Mouse (Mus musculus): ENCODE data around the gene Olfr1283. TPM values are rescaled to one million over a fixed set of nuclear protein-coding genes. Genes with fewer than 3 reads are reported as not detected.
"Not testable (repeated sequence)": the region's sequence is repeated elsewhere in the genome, so short reads cannot be mapped to it uniquely, and the experiment has no call there.

The Olfr1283 gene
- not detected for polyA plus RNA-seq (2017; shearing (Covaris generic))

GRCm38 (mm10) chr2:111366490-111366889 is at the start of gene Olfr1283:
TSS of gene Olfr1283 (plus strand) at chr2:111366790.
- ATAC-seq, result no peak

- ATAC-seq, result no peak
Measured at GRCm38 (mm10) chr2:111326220-111326619, 40.4 kb upstream of the Olfr1283 start, which contains the start of gene Olfr1281. TSS of gene Olfr1281 (plus strand) at chr2:111326520.

- ATAC-seq, result not testable (repeated sequence)
Measured at GRCm38 (mm10) chr2:111333721-111334120, 32.9 kb upstream of the Olfr1283 start.

GRCm38 (mm10) chr2:111335976-111336375 is 30.6 kb upstream of the Olfr1283 start, which contains the start of gene Olfr1282:
TSS of gene Olfr1282 (minus strand) at chr2:111336076.
- no peak for ATAC-seq

GRCm38 (mm10) chr2:111375222-111375621 is 8.6 kb downstream of the Olfr1283 start, which contains the start of gene Olfr1284:
TSS of gene Olfr1284 (plus strand) at chr2:111375522.
- ATAC-seq, result no peak

Other genes starting within 250 kb of the Olfr1283 start
- not detected for gene Gm15130, start 213.9 kb upstream of the Olfr1283 start, polyA plus RNA-seq (2017; shearing (Covaris generic))
- gene 4930430A15Rik, start 137.2 kb upstream of the Olfr1283 start, polyA plus RNA-seq (2017; shearing (Covaris generic)), result not detected
- gene Olfr1275, start 131.5 kb upstream of the Olfr1283 start, polyA plus RNA-seq (2017; shearing (Covaris generic)), result not detected
- not detected for gene Olfr1276, start 112.3 kb upstream of the Olfr1283 start, polyA plus RNA-seq (2017; shearing (Covaris generic))
- gene Olfr1277, start 92.7 kb upstream of the Olfr1283 start, polyA plus RNA-seq (2017; shearing (Covaris generic)), result not detected
- gene Olfr1278, start 76.7 kb upstream of the Olfr1283 start, polyA plus RNA-seq (2017; shearing (Covaris generic)), result not detected
- gene Olfr1279, start 66.2 kb upstream of the Olfr1283 start, polyA plus RNA-seq (2017; shearing (Covaris generic)), result not detected
- gene Olfr1280, start 52.8 kb upstream of the Olfr1283 start, polyA plus RNA-seq (2017; shearing (Covaris generic)), result not detected
- not detected for gene Olfr1281, start 40.3 kb upstream of the Olfr1283 start, polyA plus RNA-seq (2017; shearing (Covaris generic))
- not detected for gene Olfr1282, start 30.7 kb upstream of the Olfr1283 start, polyA plus RNA-seq (2017; shearing (Covaris generic))
- gene Olfr1284, start 8.7 kb downstream of the Olfr1283 start, polyA plus RNA-seq (2017; shearing (Covaris generic)), result not detected
- not detected for gene Olfr1286, start 56.3 kb downstream of the Olfr1283 start, polyA plus RNA-seq (2017; shearing (Covaris generic))
- gene Olfr1287, start 82.4 kb downstream of the Olfr1283 start, polyA plus RNA-seq (2017; shearing (Covaris generic)), result not detected
- gene Olfr1288, start 107.3 kb downstream of the Olfr1283 start, polyA plus RNA-seq (2017; shearing (Covaris generic)), result not detected
- gene Olfr1289, start 114.0 kb downstream of the Olfr1283 start, polyA plus RNA-seq (2017; shearing (Covaris generic)), result not detected
- not detected for gene Olfr1290, start 127.0 kb downstream of the Olfr1283 start, polyA plus RNA-seq (2017; shearing (Covaris generic))
- gene Olfr1291-ps1, start 130.4 kb downstream of the Olfr1283 start, polyA plus RNA-seq (2017; shearing (Covaris generic)), result not detected
- not detected for gene Olfr1293-ps, start 158.4 kb downstream of the Olfr1283 start, polyA plus RNA-seq (2017; shearing (Covaris generic))
- gene Olfr1294, start 173.5 kb downstream of the Olfr1283 start, polyA plus RNA-seq (2017; shearing (Covaris generic)), result not detected
- gene Olfr1295, start 202.9 kb downstream of the Olfr1283 start, polyA plus RNA-seq (2017; shearing (Covaris generic)), result not detected

All from CD4-positive, CD25-positive, alpha-beta regulatory T cell, adult 4 months (primary cell).